Mouse (Mus musculus) liver, adult 2 months (tissue): Measurements from ENCODE around the gene Cox8a.

ENCODE experiments used
- CTCF ChIP-seq: fragments of 200-500 bp; IDR thresholded peaks from 2 replicates; pipeline ENCODE4 v1.5.1; 2011; ENCODE audit warnings: low read depth, low read length, control low read depth
- POLR2A ChIP-seq: fragments of 200-500 bp; IDR thresholded peaks from 2 replicates; pipeline ENCODE4 v1.6.1; 2011; ENCODE audit warnings: low read length, control low read depth; ENCODE audit not compliant: insufficient read depth; ENCODE audit errors: extremely low read depth

- TF ChIP-seq CTCF (no peak), POLR2A (no peak)
These were observed 38.5 kb downstream of the Cox8a start for GRCm38 (mm10) chr19:7178841-7179452.
